Mouse (Mus musculus): ENCODE results near the gene Kcnk16. TPM values are rescaled to one million over a fixed set of nuclear protein-coding genes. Genes with fewer than 3 reads are reported as not detected.
"Not testable (repeated sequence)": the region's sequence is repeated elsewhere in the genome, so short reads cannot be mapped to it uniquely, and the experiment has no call there.

Gene Kcnk16
- not detected in 2 replicates for total RNA-seq (2014; fragmentation: Nextera tagmentation)
- not detected in 2 replicates for total RNA-seq (2017)

GRCm38 (mm10) chr14:20269082-20269809, at the start of gene Kcnk16:
Gene Kcnk16 (minus strand): TSS chr14:20269199.
- no peak for ATAC-seq (replicated peaks; ENCODE audit: low FRiP score, low TSS enrichment, poor library complexity, severe bottlenecking)

- no peak for ATAC-seq (replicated peaks; ENCODE audit: low FRiP score, low TSS enrichment, poor library complexity, severe bottlenecking)
Observed at GRCm38 (mm10) chr14:20315137-20315536, 46.1 kb upstream of the Kcnk16 start.

- not testable (repeated sequence) for ATAC-seq (replicated peaks; ENCODE audit: low FRiP score, low TSS enrichment, poor library complexity, severe bottlenecking)
Observed at GRCm38 (mm10) chr14:20305085-20305484, 36.1 kb upstream of the Kcnk16 start.

- ATAC-seq (replicated peaks; ENCODE audit: low FRiP score, low TSS enrichment, poor library complexity, severe bottlenecking), result no peak
Observed at GRCm38 (mm10) chr14:20298131-20298530, 29.1 kb upstream of the Kcnk16 start.

- no peak for ATAC-seq (replicated peaks; ENCODE audit: low FRiP score, low TSS enrichment, poor library complexity, severe bottlenecking)
Observed at GRCm38 (mm10) chr14:20297616-20298015, 28.6 kb upstream of the Kcnk16 start.

- ATAC-seq (replicated peaks; ENCODE audit: low FRiP score, low TSS enrichment, poor library complexity, severe bottlenecking), result no peak
Observed at GRCm38 (mm10) chr14:20294947-20295346, 25.9 kb upstream of the Kcnk16 start.

- peak; percentile 99 for ATAC-seq (replicated peaks; ENCODE audit: low FRiP score, low TSS enrichment, poor library complexity, severe bottlenecking)
Observed at GRCm38 (mm10) chr14:20294117-20294892, 25.3 kb upstream of the Kcnk16 start, which contains the start of gene Nudt13. Gene Nudt13 (plus strand): TSS chr14:20294697.

- ATAC-seq (replicated peaks; ENCODE audit: low FRiP score, low TSS enrichment, poor library complexity, severe bottlenecking), result no peak
Observed at GRCm38 (mm10) chr14:20291391-20291790, 22.4 kb upstream of the Kcnk16 start.

- no peak for ATAC-seq (replicated peaks; ENCODE audit: low FRiP score, low TSS enrichment, poor library complexity, severe bottlenecking)
Observed at GRCm38 (mm10) chr14:20268421-20268820, 578 bp downstream of the Kcnk16 start.

- ATAC-seq (replicated peaks; ENCODE audit: low FRiP score, low TSS enrichment, poor library complexity, severe bottlenecking), result no peak
Observed at GRCm38 (mm10) chr14:20262346-20262745, 6.7 kb downstream of the Kcnk16 start.

GRCm38 (mm10) chr14:20258185-20259113, 10.6 kb downstream of the Kcnk16 start:
- peak; percentile 80 for ATAC-seq (replicated peaks; ENCODE audit: low FRiP score, low TSS enrichment, poor library complexity, severe bottlenecking)

- ATAC-seq (replicated peaks; ENCODE audit: low FRiP score, low TSS enrichment, poor library complexity, severe bottlenecking), result no peak
Observed at GRCm38 (mm10) chr14:20250237-20251171, 18.5 kb downstream of the Kcnk16 start.

- ATAC-seq (replicated peaks; ENCODE audit: low FRiP score, low TSS enrichment, poor library complexity, severe bottlenecking), result no peak
Observed at GRCm38 (mm10) chr14:20248001-20248400, 21.0 kb downstream of the Kcnk16 start.

GRCm38 (mm10) chr14:20246811-20247266, 22.2 kb downstream of the Kcnk16 start:
- ATAC-seq (replicated peaks; ENCODE audit: low FRiP score, low TSS enrichment, poor library complexity, severe bottlenecking), result no peak

- no peak for ATAC-seq (replicated peaks; ENCODE audit: low FRiP score, low TSS enrichment, poor library complexity, severe bottlenecking)
Observed at GRCm38 (mm10) chr14:20245861-20246260, 23.1 kb downstream of the Kcnk16 start.

- no peak for ATAC-seq (replicated peaks; ENCODE audit: low FRiP score, low TSS enrichment, poor library complexity, severe bottlenecking)
Observed at GRCm38 (mm10) chr14:20245318-20245717, 23.7 kb downstream of the Kcnk16 start.

GRCm38 (mm10) chr14:20243158-20243557, 25.8 kb downstream of the Kcnk16 start:
- no peak for ATAC-seq (replicated peaks; ENCODE audit: low FRiP score, low TSS enrichment, poor library complexity, severe bottlenecking)

- no peak for ATAC-seq (replicated peaks; ENCODE audit: low FRiP score, low TSS enrichment, poor library complexity, severe bottlenecking)
Observed at GRCm38 (mm10) chr14:20242454-20242853, 26.5 kb downstream of the Kcnk16 start.
